Comparison of ENCODE assay signal across 13 mouse cellular contexts in genomic region chr5:147448526-147448925, GRCm38 (mm10). TPM values are rescaled to one million over a fixed set of nuclear protein-coding genes. Genes with fewer than 3 reads are reported as not detected.
DNase-seq lines count a peak whose midpoint lies in the region; ATAC-seq and TF ChIP-seq lines count a peak whose summit lies in the region.
"Had no signal": no experiment of that assay in that cellular context is flagged by ENCODE, and none has a peak within 500 bp of the region (broad histone marks: within the 10 kb centered on the region; RNA-seq: fewer than 3 reads in every experiment).

No protein-coding gene starts in this region.

- peaks cover 80% of the 10 kb centered on the region for H3K79me2 ChIP-seq in myocyte (ENCODE audit: control insufficient read depth, insufficient read depth)

- WGBS in hindbrain, embryonic 16.5 days, result 37% methylated on average over 4 of the region's 4 CpGs
- WGBS in hindbrain, embryonic 10.5 days, result 48% methylated on average over 4 of the region's 4 CpGs

- no peak for TF ChIP-seq POLR2A in brain, embryonic 14.5 days (IDR thresholded peaks at IDR 0.05; ENCODE audit: borderline replicate concordance, extremely low read depth, insufficient read depth, insufficient read length, poor library complexity, severe bottlenecking)
- TF ChIP-seq POLR2A in myocyte (IDR thresholded peaks at IDR 0.05; ENCODE audit: insufficient read length, low read depth), result no peak

- no peak overlapping the region for H3K4me3 ChIP-seq in hindbrain, embryonic 16.5 days (ENCODE audit: low read length)
- H3K4me3 ChIP-seq in hindbrain, embryonic 10.5 days, result no peak overlapping the region
- H3K4me3 ChIP-seq in myocyte, result no peak overlapping the region
- H3K4me3 ChIP-seq: heart, embryonic 12.5 days had no signal

- peaks cover 4% of the 10 kb centered on the region for H3K4me1 ChIP-seq in hindbrain, embryonic 16.5 days (ENCODE audit: control insufficient read depth, insufficient read depth, low read depth, low read length)
- peaks cover 10% of the 10 kb centered on the region for H3K4me1 ChIP-seq in hindbrain, embryonic 10.5 days (replicated peaks)

- no peaks in the 10 kb centered on the region for H3K36me3 ChIP-seq in hindbrain, embryonic 16.5 days (ENCODE audit: control insufficient read depth, insufficient read depth, low read length)
- peaks cover 17% of the 10 kb centered on the region for H3K36me3 ChIP-seq in hindbrain, embryonic 10.5 days
- peaks cover 4% of the 10 kb centered on the region for H3K36me3 ChIP-seq in myocyte (ENCODE audit: control insufficient read depth, insufficient read depth)

- H3K9ac ChIP-seq in hindbrain, embryonic 16.5 days (ENCODE audit: low read depth, low read length), result no peak overlapping the region
- H3K9ac ChIP-seq: heart, embryonic 12.5 days had no signal

- H3K4me2 ChIP-seq in hindbrain, embryonic 16.5 days (ENCODE audit: low read length), result no peak overlapping the region
- H3K4me2 ChIP-seq in myocyte (ENCODE audit: low read depth), result peak overlapping the region; percentile 25
- H3K4me2 ChIP-seq: heart, embryonic 12.5 days had no signal

- no peak overlapping the region for H3K27ac ChIP-seq in hindbrain, embryonic 16.5 days (ENCODE audit: low read depth, low read length)
- H3K27ac ChIP-seq in hindbrain, embryonic 10.5 days, result no peak overlapping the region

- peak; percentile 58; the same call in 1 of the 2 replicates for ATAC-seq in hindbrain, embryonic 16.5 days

- intact Hi-C loops in gastrocnemius, postnatal 14 days (cut with DNase I; ENCODE audit: low total_unique reads), result no loop called here

- TF ChIP-seq CTCF in brain, embryonic 14.5 days (IDR thresholded peaks at IDR 0.05; ENCODE audit: borderline replicate concordance, extremely low read depth, insufficient read depth, insufficient read length), result no peak

- H3ac ChIP-seq in myocyte (ENCODE audit: control insufficient read depth, insufficient read length), result no peak overlapping the region

- H3K9me3 ChIP-seq in hindbrain, embryonic 16.5 days (ENCODE audit: control insufficient read depth, low read length), result no peaks in the 10 kb centered on the region
- no peaks in the 10 kb centered on the region for H3K9me3 ChIP-seq in hindbrain, embryonic 10.5 days
- H3K9me3 ChIP-seq: G1E; heart, embryonic 12.5 days had no signal

- H3K27me3 ChIP-seq in hindbrain, embryonic 16.5 days (replicated peaks; ENCODE audit: control insufficient read depth, insufficient read depth, low read length), result no peaks in the 10 kb centered on the region
- H3K27me3 ChIP-seq in hindbrain, embryonic 10.5 days (ENCODE audit: insufficient read depth, poor library complexity, severe bottlenecking), result no peaks in the 10 kb centered on the region
- H3K27me3 ChIP-seq in myocyte (ENCODE audit: control insufficient read depth, insufficient read depth, insufficient read length), result no peaks in the 10 kb centered on the region
- H3K27me3 ChIP-seq: heart, embryonic 12.5 days had no signal

- DNase-seq in hindbrain, embryonic 10.5 days (ENCODE audit: low spot score), result no peak
- DNase-seq in CD4-positive, CD25-positive, alpha-beta regulatory T cell, adult 2 months (ENCODE audit: low read depth, low spot score), result peak; percentile 47
- peak; percentile 81 for DNase-seq in brain, embryonic 14.5 days (ENCODE audit: low read depth)
- no peak for DNase-seq in gastrocnemius, postnatal 14 days
- no peak for DNase-seq in lung, postnatal 10 days
- DNase-seq in gastrocnemius, adult 18-20 months (ENCODE audit: low spot score), result no peak
- DNase-seq: adrenal gland, postnatal 14 days; lung, postnatal 36 days; right cerebral cortex, postnatal 25 days had no signal

TF ChIP-seq in myocyte, 11 proteins besides CTCF, POLR2A, EP300 and RAD21:
- TF ChIP-seq TCF3 (IDR thresholded peaks at IDR 0.05; ENCODE audit: insufficient read length, low read depth) (no peak), MYOG (IDR thresholded peaks at IDR 0.05; ENCODE audit: control insufficient read depth in 1 of 3, insufficient read depth in 1 of 3, insufficient read length in 2 of 3, low read depth in 2 of 3) (no peak), E2F4 (IDR thresholded peaks at IDR 0.05; ENCODE audit: insufficient read depth) (no peak), SRF (IDR thresholded peaks at IDR 0.05; ENCODE audit: control insufficient read depth, insufficient read length, low read depth) (no peak), REST (IDR thresholded peaks at IDR 0.05; ENCODE audit: insufficient read depth, insufficient read length) (no peak), MYOD1 (IDR thresholded peaks at IDR 0.05; ENCODE audit: control insufficient read depth in 1 of 3, insufficient read length in 2 of 3, low read depth in 2 of 3) (no peak), TCF12 (IDR thresholded peaks at IDR 0.05; ENCODE audit: insufficient read depth, poor library complexity, severe bottlenecking) (no peak), MAX (IDR thresholded peaks at IDR 0.05; ENCODE audit: low read depth) (no peak), USF1 (IDR thresholded peaks at IDR 0.05; ENCODE audit: low read depth) (no peak), CEBPB (IDR thresholded peaks at IDR 0.05; ENCODE audit: insufficient read depth, poor library complexity, severe bottlenecking) (no peak), POLR2AphosphoS2 (IDR thresholded peaks at IDR 0.05; ENCODE audit: insufficient read length, low read depth) (no peak)

RNA-seq across cellular contexts. Expression of gene Pan3, which starts 18.6 kb away (rescaled TPM):
- polyA plus RNA-seq in hindbrain, embryonic 16.5 days (2015; fragmentation: Nextera tagmentation; extraction: Ambion mirVana), result 36.4 and 52.7 TPM in 2 replicates
- polyA plus RNA-seq in hindbrain, embryonic 10.5 days (2016; fragmentation: Nextera tagmentation; extraction: Ambion mirVana), result 47.7 and 50.3 TPM in 2 replicates
- polyA plus RNA-seq in brain, embryonic 14.5 days (2012; rRNA removed), result 44.5 and 54.6 TPM in 2 replicates
- 10.9 TPM for polyA plus RNA-seq in myocyte (2012; fragmentation: generic; extraction: Trizol)
- total RNA-seq in gastrocnemius, postnatal 14 days (2021), result 10 to 100 TPM; 22.2 to 31.3 TPM
- total RNA-seq in gastrocnemius, adult 18-20 months (2021), result 10 to 100 TPM; 19.4 to 20.0 TPM

RNA-seq across cellular contexts. Expression of gene Flt3, which starts 48.2 kb away (rescaled TPM):
- polyA plus RNA-seq in hindbrain, embryonic 16.5 days (2015; fragmentation: Nextera tagmentation; extraction: Ambion mirVana), result 1.8 and 2.3 TPM in 2 replicates
- not detected in 2 replicates for polyA plus RNA-seq in hindbrain, embryonic 10.5 days (2016; fragmentation: Nextera tagmentation; extraction: Ambion mirVana)
- 0.20 and 0.56 TPM in 2 replicates for polyA plus RNA-seq in brain, embryonic 14.5 days (2012; rRNA removed)
- polyA plus RNA-seq in myocyte (2012; fragmentation: generic; extraction: Trizol), result 0.01 TPM
- total RNA-seq in gastrocnemius, postnatal 14 days (2021), result not detected
- under 1 TPM; 0.07 TPM for total RNA-seq in gastrocnemius, adult 18-20 months (2021)
- polyA plus RNA-seq: G1E had no signal

Comparison
In these comparisons a context has a peak if more than half of its experiments do, and no peak if none do; other contexts are left out.
1. DNase-seq: peak in CD4-positive, CD25-positive, alpha-beta regulatory T cell, adult 2 months (single experiment) and brain, embryonic 14.5 days (single experiment); none in hindbrain, embryonic 10.5 days (single experiment), gastrocnemius, postnatal 14 days (single experiment), lung, postnatal 10 days (single experiment) and gastrocnemius, adult 18-20 months (single experiment).